Mouse (Mus musculus) thymus, postnatal 0 days (tissue): ENCODE measurements around the gene Clgn. TPM values are rescaled to one million over a fixed set of nuclear protein-coding genes. Genes with fewer than 3 reads are reported as not detected.
A peak's percentile ranks its signal among the peaks of the same experiment; 100 is the strongest.

Experiments used
- DNase-seq: peaks from one replicate; pipeline ENCODE4 v3.0.0-alpha.2; 2015; ENCODE audit warnings: low spot score
- polyA plus RNA-seq: library from polyadenylated mRNA; unstranded; fragments of >200 nt; fragmentation: Nextera tagmentation; extraction: Ambion mirVana; gene quantifications from 2 replicates; pipeline ENCODE4 v1.2.1, GENCODE M21; 2015

Clgn gene
- 0.05 TPM in 1 of 2 replicates, not detected in the other for polyA plus RNA-seq

- DNase-seq: peak; percentile 47
Measured at GRCm38 (mm10) chr8:83389316-83390005, at the start of gene Clgn. Gene Clgn, plus strand, starts transcription at chr8:83389867.

GRCm38 (mm10) chr8:83342076-83342475, 47.6 kb upstream of the Clgn start:
- no peak for DNase-seq

- DNase-seq: peak; percentile 21
Measured at GRCm38 (mm10) chr8:83342693-83343092, 47.0 kb upstream of the Clgn start.

GRCm38 (mm10) chr8:83348263-83348662, 41.4 kb upstream of the Clgn start, which contains the start of gene Mgat4d:
Gene Mgat4d, plus strand, starts transcription at chr8:83348471.
- DNase-seq: no peak

GRCm38 (mm10) chr8:83351315-83351714, 38.4 kb upstream of the Clgn start:
- DNase-seq: no peak

GRCm38 (mm10) chr8:83363156-83363769, 26.4 kb upstream of the Clgn start:
- DNase-seq: no peak

GRCm38 (mm10) chr8:83377231-83377630, 12.4 kb upstream of the Clgn start:
- no peak for DNase-seq

GRCm38 (mm10) chr8:83380141-83380540, 9.5 kb upstream of the Clgn start:
- DNase-seq: no peak

- no peak for DNase-seq
Measured at GRCm38 (mm10) chr8:83381016-83381415, 8.7 kb upstream of the Clgn start.

- no peak for DNase-seq
Measured at GRCm38 (mm10) chr8:83382850-83383249, 6.8 kb upstream of the Clgn start.

GRCm38 (mm10) chr8:83390006-83390701, 487 bp downstream of the Clgn start:
- no peak for DNase-seq

GRCm38 (mm10) chr8:83392521-83392920, 2.9 kb downstream of the Clgn start:
- no peak for DNase-seq

GRCm38 (mm10) chr8:83394325-83394724, 4.7 kb downstream of the Clgn start:
- no peak for DNase-seq

GRCm38 (mm10) chr8:83396680-83397079, 7.0 kb downstream of the Clgn start:
- no peak for DNase-seq

GRCm38 (mm10) chr8:83397726-83398125, 8.1 kb downstream of the Clgn start:
- DNase-seq: no peak

- no peak for DNase-seq
Measured at GRCm38 (mm10) chr8:83405548-83405947, 15.9 kb downstream of the Clgn start.

GRCm38 (mm10) chr8:83406836-83407235, 17.2 kb downstream of the Clgn start:
- no peak for DNase-seq

- no peak for DNase-seq
Measured at GRCm38 (mm10) chr8:83408496-83408895, 18.8 kb downstream of the Clgn start.

GRCm38 (mm10) chr8:83416878-83417277, 27.2 kb downstream of the Clgn start:
- DNase-seq: no peak

GRCm38 (mm10) chr8:83417970-83418369, 28.3 kb downstream of the Clgn start:
- no peak for DNase-seq

- no peak for DNase-seq
Measured at GRCm38 (mm10) chr8:83418805-83419516, 29.3 kb downstream of the Clgn start.

- DNase-seq: no peak
Measured at GRCm38 (mm10) chr8:83421354-83421753, 31.7 kb downstream of the Clgn start.
